Mouse (Mus musculus) kidney, postnatal 10 days (tissue): Measurements from ENCODE around the gene Klrb1c.
"Not testable (repeated sequence)": the region's sequence is repeated elsewhere in the genome, so short reads cannot be mapped to it uniquely, and the experiment has no call there.

ENCODE experiments used
- DNase-seq: peaks from one replicate; pipeline ENCODE4 v3.0.0; 2021; ENCODE audit warnings: mixed read lengths

Gene Klrb1c

GRCm38 (mm10) chr6:128754748-128755401 is 34.1 kb downstream of the Klrb1c start:
- DNase-seq = not testable (repeated sequence)

GRCm38 (mm10) chr6:128754265-128754664 is 34.8 kb downstream of the Klrb1c start:
- DNase-seq = not testable (repeated sequence)

GRCm38 (mm10) chr6:128753610-128754224 is 35.3 kb downstream of the Klrb1c start:
- peak; percentile 92 for DNase-seq

- DNase-seq = not testable (repeated sequence)
Measured at GRCm38 (mm10) chr6:128747006-128747405, 42.0 kb downstream of the Klrb1c start.

- DNase-seq = no peak
Measured at GRCm38 (mm10) chr6:128737445-128737844, 51.6 kb downstream of the Klrb1c start.

GRCm38 (mm10) chr6:128736100-128736499 is 52.9 kb downstream of the Klrb1c start:
- DNase-seq = peak; percentile 45

GRCm38 (mm10) chr6:128734896-128735295 is 54.1 kb downstream of the Klrb1c start:
- DNase-seq = peak; percentile 23

GRCm38 (mm10) chr6:128733908-128734679 is 54.9 kb downstream of the Klrb1c start:
- no peak for DNase-seq

GRCm38 (mm10) chr6:128732032-128732431 is 57.0 kb downstream of the Klrb1c start:
- DNase-seq = peak; percentile 42
